Mouse (Mus musculus) midbrain, embryonic 11.5 days (tissue): ENCODE results near the gene Krtap5-2. TPM values are rescaled to one million over a fixed set of nuclear protein-coding genes. Genes with fewer than 3 reads are reported as not detected.
"Not testable (repeated sequence)": the region's sequence is repeated elsewhere in the genome, so short reads cannot be mapped to it uniquely, and the experiment has no call there.

Experiments used
- ATAC-seq: fragments of 200-750 bp; cut with Nextera tagmentation; 2 replicates; pipeline ENCODE4 v1.8.0; 2017; ENCODE audit warnings: moderate TSS enrichment, moderate library complexity; ENCODE audit not compliant: low FRiP score
- DNase-seq: peaks from one replicate; pipeline ENCODE4 v3.0.0; 2015; ENCODE audit warnings: low spot score; ENCODE audit errors: missing footprints
- H3K27ac ChIP-seq: fragments of 300-500 bp; sonication (generic); 2 replicates; pipeline ENCODE4 v1.5.1; 2014; ENCODE audit warnings: low read depth, low read length
- H3K27me3 ChIP-seq: fragments of 300-500 bp; sonication (generic); 2 replicates; pipeline ENCODE4 v1.6.1; 2014; ENCODE audit warnings: mild to moderate bottlenecking, low read length, moderate library complexity, mixed read lengths; ENCODE audit not compliant: control insufficient read depth, insufficient read depth
- H3K36me3 ChIP-seq: fragments of 300-500 bp; sonication (generic); 2 replicates; pipeline ENCODE4 v1.6.1; 2014; ENCODE audit warnings: mild to moderate bottlenecking, low read length, moderate library complexity, mixed read lengths; ENCODE audit not compliant: control insufficient read depth, insufficient read depth
- H3K4me1 ChIP-seq: fragments of 300-500 bp; sonication (generic); 2 replicates; pipeline ENCODE4 v1.6.1; 2014; ENCODE audit warnings: low read length; ENCODE audit not compliant: control insufficient read depth, insufficient read depth
- H3K4me2 ChIP-seq: fragments of 300-500 bp; sonication (generic); 2 replicates; pipeline ENCODE4 v1.6.1; 2014; ENCODE audit warnings: mild to moderate bottlenecking, moderate library complexity
- H3K4me3 ChIP-seq: fragments of 300-500 bp; sonication (generic); 2 replicates; pipeline ENCODE4 v1.5.1; 2014; ENCODE audit warnings: low read depth, low read length
- H3K9ac ChIP-seq: fragments of 300-500 bp; sonication (generic); 2 replicates; pipeline ENCODE4 v1.6.1; 2014; ENCODE audit warnings: low read length
- H3K9me3 ChIP-seq: fragments of 300-500 bp; sonication (generic); 2 replicates; pipeline ENCODE4 v1.6.1; 2016; ENCODE audit warnings: low read length; ENCODE audit not compliant: control insufficient read depth
- WGBS: fragments of 180-500 bp; shearing (Covaris S2); extraction: QIAGEN DNeasy Blood & Tissue Kit; methylation state at CpG from one replicate; pipeline ENCODE4 v1.1.7; 2014; 5-methylcytosine and 5-hydroxymethylcytosine counted together
- polyA plus RNA-seq: library from polyadenylated mRNA; unstranded; fragments of >200 nt; fragmentation: Nextera tagmentation; extraction: Ambion mirVana; gene quantifications from 2 replicates; pipeline ENCODE4 v1.2.1, GENCODE M21; 2014

The Krtap5-2 gene
- polyA plus RNA-seq, 1 experiment from 2014 or later: not detected

GRCm38 (mm10) chr7:142188156-142188555 is 12.4 kb upstream of the Krtap5-2 start:
- no peaks in the 10 kb centered on the region for H3K27me3 ChIP-seq
- 81% methylated on average over 2 of the region's 2 CpGs for WGBS
- no peaks in the 10 kb centered on the region for H3K9me3 ChIP-seq
- H3K9ac ChIP-seq: no peak overlapping the region
- DNase-seq (no peak), ATAC-seq (no peak)
- no peaks in the 10 kb centered on the region for H3K4me1 ChIP-seq
- no peak overlapping the region for H3K4me2 ChIP-seq
- no peak overlapping the region for H3K4me3 ChIP-seq
- no peaks in the 10 kb centered on the region for H3K36me3 ChIP-seq
- H3K27ac ChIP-seq: no peak overlapping the region

GRCm38 (mm10) chr7:142181021-142181420 is 5.2 kb upstream of the Krtap5-2 start:
- no peak for DNase-seq
- 35% methylated on average over 1 of the region's 1 CpGs for WGBS
- Histone ChIP-seq H3K27ac (no peak overlapping the region), H3K4me1 (no peaks in the 10 kb centered on the region), H3K4me3 (no peak overlapping the region), H3K27me3 (no peaks in the 10 kb centered on the region), H3K4me2 (no peak overlapping the region), H3K9me3 (no peaks in the 10 kb centered on the region), H3K36me3 (no peaks in the 10 kb centered on the region), H3K9ac (no peak overlapping the region)
- no peak for ATAC-seq

DNA sequence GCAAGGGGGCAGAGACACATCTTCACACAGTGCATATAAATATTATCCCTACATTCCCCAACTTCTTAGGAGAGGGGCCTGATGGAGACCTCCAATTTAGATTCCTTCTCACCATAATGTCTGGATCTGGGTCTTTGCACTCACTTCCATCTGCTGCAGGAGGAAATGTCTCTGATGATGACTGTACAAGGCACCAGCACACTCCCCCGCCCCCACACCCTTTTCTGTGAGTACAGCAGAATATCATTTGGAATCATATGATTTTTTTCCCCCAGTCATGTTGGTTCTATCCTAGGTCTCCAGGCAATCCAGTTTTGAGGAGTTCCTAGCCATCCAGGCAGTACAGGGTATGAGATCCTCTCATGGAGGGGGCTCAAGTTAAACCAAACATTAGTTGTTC is 2.9 kb upstream of the Krtap5-2 start:
- ATAC-seq: no peak
- Histone ChIP-seq H3K27me3 (no peaks in the 10 kb centered on the region), H3K9me3 (no peaks in the 10 kb centered on the region), H3K27ac (no peak overlapping the region), H3K4me2 (no peak overlapping the region), H3K36me3 (no peaks in the 10 kb centered on the region), H3K9ac (no peak overlapping the region), H3K4me1 (no peaks in the 10 kb centered on the region), H3K4me3 (no peak overlapping the region)
- DNase-seq: no peak
- WGBS: 71% methylated on average over 1 of the region's 1 CpGs

- Histone ChIP-seq H3K27me3 (no peaks in the 10 kb centered on the region), H3K4me2 (no peak overlapping the region), H3K4me1 (no peaks in the 10 kb centered on the region), H3K9me3 (no peaks in the 10 kb centered on the region), H3K9ac (no peak overlapping the region), H3K36me3 (no peaks in the 10 kb centered on the region), H3K27ac (no peak overlapping the region), H3K4me3 (no peak overlapping the region)
- DNase-seq (peak; percentile 83), ATAC-seq (no peak)
- WGBS: 41% methylated on average over 3 of the region's 3 CpGs
These were observed 6.0 kb downstream of the Krtap5-2 start for GRCm38 (mm10) chr7:142169836-142170235.

DNA sequence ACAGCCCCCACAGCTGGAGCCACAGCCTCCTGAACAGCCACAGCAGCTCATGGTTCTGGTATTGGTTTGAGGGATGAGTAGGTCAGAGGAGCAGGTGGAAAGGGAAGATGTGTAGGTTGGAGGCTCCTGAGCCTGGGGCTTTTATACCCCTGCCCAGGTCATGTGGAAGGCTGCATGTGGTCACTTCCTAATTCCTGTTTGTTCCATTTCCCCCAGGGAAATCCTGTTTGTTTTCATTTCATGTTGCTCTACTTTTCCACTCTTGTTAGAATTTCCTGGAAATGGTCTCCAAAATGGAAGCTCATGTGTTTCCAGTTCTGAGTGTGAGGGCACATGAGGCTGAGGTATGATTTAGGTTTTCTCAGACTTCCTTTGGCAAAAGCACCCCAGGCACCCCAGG is 10.2 kb downstream of the Krtap5-2 start, which contains the start of gene Gm4553:
Gm4553 (minus strand) TSS at position 101 of the 400 bp plus-strand sequence.
- not testable (repeated sequence) for H3K9me3 ChIP-seq, ATAC-seq, DNase-seq, H3K9ac ChIP-seq, H3K4me2 ChIP-seq, H3K4me1 ChIP-seq, H3K36me3 ChIP-seq, H3K4me3 ChIP-seq, H3K27me3 ChIP-seq, H3K27ac ChIP-seq

GRCm38 (mm10) chr7:142159366-142159765 is 16.4 kb downstream of the Krtap5-2 start:
- no peaks in the 10 kb centered on the region for H3K27me3 ChIP-seq
- 91% methylated on average over 3 of the region's 3 CpGs for WGBS
- H3K27ac ChIP-seq: no peak overlapping the region
- no peak overlapping the region for H3K4me3 ChIP-seq
- no peaks in the 10 kb centered on the region for H3K36me3 ChIP-seq
- H3K9ac ChIP-seq: no peak overlapping the region
- DNase-seq: no peak
- no peaks in the 10 kb centered on the region for H3K9me3 ChIP-seq
- H3K4me1 ChIP-seq: no peaks in the 10 kb centered on the region
- H3K4me2 ChIP-seq: no peak overlapping the region
- ATAC-seq: no peak

GRCm38 (mm10) chr7:142157013-142157412 is 18.8 kb downstream of the Krtap5-2 start, which contains the start of gene Gm29735:
Gene Gm29735, minus strand, starts transcription at chr7:142157113.
- not testable (repeated sequence) for H3K4me2 ChIP-seq, H3K27ac ChIP-seq, DNase-seq, H3K27me3 ChIP-seq, ATAC-seq, H3K36me3 ChIP-seq, H3K4me1 ChIP-seq, H3K9ac ChIP-seq, H3K4me3 ChIP-seq, H3K9me3 ChIP-seq
- 42% methylated on average over 2 of the region's 2 CpGs for WGBS

- no peak for ATAC-seq
- no peaks in the 10 kb centered on the region for H3K36me3 ChIP-seq
- DNase-seq: no peak
These were observed 20.5 kb downstream of the Krtap5-2 start for GRCm38 (mm10) chr7:142155308-142155707.

DNA sequence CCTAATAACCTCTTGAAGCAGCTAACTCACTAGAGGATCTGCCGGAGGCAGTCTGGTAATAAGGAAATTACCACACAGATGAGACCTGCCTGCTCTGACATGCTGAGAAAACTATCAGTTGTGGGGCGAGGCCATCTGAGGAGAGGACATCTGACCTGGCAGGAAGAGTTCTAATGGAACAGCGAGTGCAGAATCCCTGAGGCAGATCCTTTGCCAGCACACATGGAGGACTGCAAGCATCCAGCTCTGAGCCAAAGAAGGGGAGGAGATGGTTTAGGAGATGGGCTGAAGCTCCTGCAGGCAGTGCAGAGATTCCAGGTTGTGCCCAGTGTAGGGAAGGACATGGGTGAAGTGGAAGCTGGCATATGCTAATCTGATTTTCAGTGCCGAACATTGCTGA is 23.6 kb downstream of the Krtap5-2 start:
- no peak overlapping the region for H3K4me3 ChIP-seq

More at GRCm38 (mm10) chr7:142155308-142155707, 20.5 kb downstream of the Krtap5-2 start:
- Histone ChIP-seq H3K27ac (no peak overlapping the region), H3K4me2 (no peak overlapping the region), H3K27me3 (no peaks in the 10 kb centered on the region), H3K4me3 (no peak overlapping the region), H3K4me1 (no peaks in the 10 kb centered on the region), H3K9me3 (no peaks in the 10 kb centered on the region), H3K9ac (no peak overlapping the region)
- WGBS: 65% methylated on average over 1 of the region's 1 CpGs

GRCm38 (mm10) chr7:142148633-142149032 is 27.2 kb downstream of the Krtap5-2 start:
- no peak for DNase-seq
- H3K4me1 ChIP-seq: no peaks in the 10 kb centered on the region
- H3K36me3 ChIP-seq: no peaks in the 10 kb centered on the region

More for the DNA sequence above, 23.6 kb downstream of the Krtap5-2 start:
- Histone ChIP-seq H3K9ac (no peak overlapping the region), H3K27me3 (no peaks in the 10 kb centered on the region), H3K27ac (no peak overlapping the region), H3K9me3 (no peaks in the 10 kb centered on the region), H3K36me3 (no peaks in the 10 kb centered on the region), H3K4me1 (no peaks in the 10 kb centered on the region), H3K4me2 (no peak overlapping the region)
- 78% methylated on average over 4 of the region's 4 CpGs for WGBS
- no peak for ATAC-seq
- DNase-seq: no peak

More at GRCm38 (mm10) chr7:142148633-142149032, 27.2 kb downstream of the Krtap5-2 start:
- no peak for ATAC-seq
- H3K4me2 ChIP-seq: no peak overlapping the region
- H3K27me3 ChIP-seq: no peaks in the 10 kb centered on the region
- H3K9ac ChIP-seq: no peak overlapping the region
- H3K27ac ChIP-seq: no peak overlapping the region
- no peak overlapping the region for H3K4me3 ChIP-seq
- H3K9me3 ChIP-seq: no peaks in the 10 kb centered on the region
